Mouse (Mus musculus) myocyte (in vitro differentiated cells): Measurements from ENCODE around the gene Nkx2-1. TPM values are rescaled to one million over a fixed set of nuclear protein-coding genes. Genes with fewer than 3 reads are reported as not detected.

Source experiments
- H3K27me3 ChIP-seq: one replicate; pipeline ENCODE4 v1.6.1; 2011; ENCODE audit not compliant: control insufficient read depth, insufficient read depth, insufficient read length
- H3K36me3 ChIP-seq: one replicate; pipeline ENCODE4 v1.6.1; 2011; ENCODE audit not compliant: control insufficient read depth, insufficient read depth
- H3K4me2 ChIP-seq: one replicate; pipeline ENCODE4 v1.6.1; 2011; ENCODE audit warnings: low read depth, control low read depth
- H3K4me3 ChIP-seq: one replicate; pipeline ENCODE4 v1.5.1; 2011; ENCODE audit warnings: mild to moderate bottlenecking, control low read depth, moderate library complexity
- H3K79me2 ChIP-seq: one replicate; pipeline ENCODE4 v1.6.1; 2011; ENCODE audit not compliant: control insufficient read depth, insufficient read depth
- H3ac ChIP-seq: one replicate; pipeline ENCODE4 v1.6.1; 2011; ENCODE audit not compliant: control insufficient read depth, insufficient read length
- CEBPB ChIP-seq: IDR thresholded peaks from 2 replicates; pipeline ENCODE4 v1.6.1; 2011; ENCODE audit warnings: mild to moderate bottlenecking, moderate library complexity; ENCODE audit not compliant: poor library complexity, insufficient read depth, severe bottlenecking
- E2F4 ChIP-seq: IDR thresholded peaks from one replicate; pipeline ENCODE4 v1.6.1; 2011; ENCODE audit warnings: mild to moderate bottlenecking, control low read depth, moderate library complexity; ENCODE audit not compliant: insufficient read depth
- MAX ChIP-seq: IDR thresholded peaks from one replicate; pipeline ENCODE4 v1.6.1; 2011; ENCODE audit warnings: low read depth, mild to moderate bottlenecking, control low read depth
- MYOD1 ChIP-seq, 3 experiments: IDR thresholded peaks; one replicate each; pipeline ENCODE4 v1.6.1; 2011; ENCODE audit warnings: control low read depth in 2 of 3, low read depth in 2 of 3, mild to moderate bottlenecking in 2 of 3, moderate library complexity in 1 of 3; ENCODE audit not compliant: insufficient read length in 2 of 3, control insufficient read depth in 1 of 3
- MYOG ChIP-seq, 3 experiments: IDR thresholded peaks; one replicate each; pipeline ENCODE4 v1.6.1; 2011; ENCODE audit warnings: control low read depth in 2 of 3, low read depth in 2 of 3, mild to moderate bottlenecking in 2 of 3; ENCODE audit not compliant: insufficient read length in 2 of 3, control insufficient read depth in 1 of 3, insufficient read depth in 1 of 3
- POLR2A ChIP-seq: IDR thresholded peaks from one replicate; pipeline ENCODE4 v1.6.1; 2011; ENCODE audit warnings: low read depth, mild to moderate bottlenecking, control low read depth, moderate library complexity; ENCODE audit not compliant: insufficient read length
- POLR2AphosphoS2 ChIP-seq: IDR thresholded peaks from one replicate; pipeline ENCODE4 v1.6.1; 2011; ENCODE audit warnings: low read depth, control low read depth; ENCODE audit not compliant: insufficient read length
- REST ChIP-seq: IDR thresholded peaks from one replicate; pipeline ENCODE4 v1.6.1; 2011; ENCODE audit warnings: mild to moderate bottlenecking, control low read depth, moderate library complexity; ENCODE audit not compliant: insufficient read depth, insufficient read length
- SRF ChIP-seq: IDR thresholded peaks from one replicate; pipeline ENCODE4 v1.6.1; 2011; ENCODE audit warnings: low read depth; ENCODE audit not compliant: control insufficient read depth, insufficient read length
- TCF12 ChIP-seq: IDR thresholded peaks from one replicate; pipeline ENCODE4 v1.6.1; 2011; ENCODE audit warnings: mild to moderate bottlenecking, control low read depth; ENCODE audit not compliant: poor library complexity, insufficient read depth, severe bottlenecking
- TCF3 ChIP-seq: IDR thresholded peaks from one replicate; pipeline ENCODE4 v1.6.1; 2011; ENCODE audit warnings: low read depth, control low read depth; ENCODE audit not compliant: insufficient read length
- USF1 ChIP-seq: IDR thresholded peaks from one replicate; pipeline ENCODE4 v1.6.1; 2011; ENCODE audit warnings: low read depth, mild to moderate bottlenecking, control low read depth, moderate library complexity
- polyA plus RNA-seq: library from polyadenylated mRNA; unstranded; fragments of >200 nt; fragmentation: generic; extraction: Trizol; gene quantifications from one replicate; pipeline ENCODE4 v1.2.1, GENCODE M21; 2012; ENCODE audit warnings: missing spikeins

The Nkx2-1 gene
- polyA plus RNA-seq, 1 experiment = not detected

- no peak overlapping the region for H3K4me3 ChIP-seq
- H3K27me3 ChIP-seq = peaks cover 39% of the 10 kb centered on the region
- no peaks in the 10 kb centered on the region for H3K36me3 ChIP-seq
- H3K79me2 ChIP-seq = no peaks in the 10 kb centered on the region
- TF ChIP-seq POLR2A = no peak
- no peak for TF ChIP-seq MYOG (IDR thresholded peaks at IDR 0.05; ENCODE audit: control insufficient read depth in 1 of 3, insufficient read depth in 1 of 3, insufficient read length in 2 of 3, low read depth in 2 of 3)
- no peak for TF ChIP-seq CEBPB
- no peak overlapping the region for H3K4me2 ChIP-seq
- no peak overlapping the region for H3ac ChIP-seq
Measured at GRCm38 (mm10) chr12:56536174-56536883, 379 bp downstream of the Nkx2-1 start.

- H3K4me2 ChIP-seq = no peak overlapping the region
- H3K79me2 ChIP-seq = no peaks in the 10 kb centered on the region
- H3K27me3 ChIP-seq = peaks cover 39% of the 10 kb centered on the region
- H3K4me3 ChIP-seq = no peak overlapping the region
- TF ChIP-seq POLR2AphosphoS2 (no peak), SRF (no peak), E2F4 (no peak), TCF12 (no peak), CEBPB (no peak), MYOD1 (IDR thresholded peaks at IDR 0.05; ENCODE audit: control insufficient read depth in 1 of 3, insufficient read length in 2 of 3, low read depth in 2 of 3) (no peak), TCF3 (no peak), MAX (no peak), POLR2A (no peak), MYOG (IDR thresholded peaks at IDR 0.05; ENCODE audit: control insufficient read depth in 1 of 3, insufficient read depth in 1 of 3, insufficient read length in 2 of 3, low read depth in 2 of 3) (no peak), REST (no peak), USF1 (no peak)
- H3K36me3 ChIP-seq = no peaks in the 10 kb centered on the region
- H3ac ChIP-seq = no peak overlapping the region
Measured at GRCm38 (mm10) chr12:56535411-56536173, 1.1 kb downstream of the Nkx2-1 start.

GRCm38 (mm10) chr12:56534651-56535326 is 1.9 kb downstream of the Nkx2-1 start:
- no peak for TF ChIP-seq TCF12
- no peak for TF ChIP-seq MAX
- no peak for TF ChIP-seq MYOG (IDR thresholded peaks at IDR 0.05; ENCODE audit: control insufficient read depth in 1 of 3, insufficient read depth in 1 of 3, insufficient read length in 2 of 3, low read depth in 2 of 3)
- TF ChIP-seq USF1 = no peak
- no peak for TF ChIP-seq POLR2AphosphoS2
- Histone ChIP-seq H3K36me3 (no peaks in the 10 kb centered on the region), H3K27me3 (peaks cover 39% of the 10 kb centered on the region), H3K4me2 (no peak overlapping the region), H3ac (no peak overlapping the region), H3K79me2 (no peaks in the 10 kb centered on the region), H3K4me3 (no peak overlapping the region)

GRCm38 (mm10) chr12:56534311-56534650 is 2.4 kb downstream of the Nkx2-1 start:
- Histone ChIP-seq H3K36me3 (no peaks in the 10 kb centered on the region), H3K79me2 (no peaks in the 10 kb centered on the region), H3ac (no peak overlapping the region), H3K27me3 (peaks cover 39% of the 10 kb centered on the region), H3K4me3 (no peak overlapping the region), H3K4me2 (no peak overlapping the region)
- no peak for TF ChIP-seq USF1
- no peak for TF ChIP-seq POLR2AphosphoS2
- no peak for TF ChIP-seq MAX
- no peak for TF ChIP-seq POLR2A
- TF ChIP-seq SRF = no peak
- TF ChIP-seq CEBPB = no peak
- TF ChIP-seq TCF12 = no peak
- no peak for TF ChIP-seq E2F4
- TF ChIP-seq MYOG (IDR thresholded peaks at IDR 0.05; ENCODE audit: control insufficient read depth in 1 of 3, insufficient read depth in 1 of 3, insufficient read length in 2 of 3, low read depth in 2 of 3) = no peak
- no peak for TF ChIP-seq REST
- TF ChIP-seq TCF3 = no peak
- TF ChIP-seq MYOD1 (IDR thresholded peaks at IDR 0.05; ENCODE audit: control insufficient read depth in 1 of 3, insufficient read length in 2 of 3, low read depth in 2 of 3) = no peak
